Mouse (Mus musculus) liver, embryonic 13.5 days (tissue): ENCODE results near the gene Myo18b. TPM values are rescaled to one million over a fixed set of nuclear protein-coding genes. Genes with fewer than 3 reads are reported as not detected.

Experiments used
- ATAC-seq: fragments of 200-750 bp; cut with Nextera tagmentation; 2 replicates; pipeline ENCODE4 v1.8.0; 2017; ENCODE audit warnings: low read depth, mild to moderate bottlenecking, moderate number of reproducible peaks, moderate library complexity
- DNase-seq: peaks from one replicate; pipeline ENCODE4 v3.0.0; 2022
- H3K27ac ChIP-seq: fragments of 300-500 bp; sonication (generic); 2 replicates; pipeline ENCODE4 v1.5.1; 2015; ENCODE audit warnings: moderate library complexity, mild to moderate bottlenecking, inconsistent platforms
- H3K27me3 ChIP-seq: fragments of 300-500 bp; sonication (generic); 2 replicates; pipeline ENCODE4 v1.6.1; 2015; ENCODE audit warnings: mild to moderate bottlenecking, inconsistent platforms
- H3K36me3 ChIP-seq: fragments of 300-500 bp; sonication (generic); 2 replicates; pipeline ENCODE4 v1.6.1; 2015; ENCODE audit warnings: mild to moderate bottlenecking, inconsistent platforms
- H3K4me1 ChIP-seq: fragments of 300-500 bp; sonication (generic); replicated peaks from 2 replicates; pipeline ENCODE4 v1.6.1; 2015; ENCODE audit warnings: inconsistent platforms
- H3K4me2 ChIP-seq: fragments of 300-500 bp; sonication (generic); 2 replicates; pipeline ENCODE4 v1.6.1; 2015; ENCODE audit warnings: inconsistent platforms, mild to moderate bottlenecking, moderate library complexity
- H3K4me3 ChIP-seq: fragments of 300-500 bp; sonication (generic); replicated peaks from 2 replicates; pipeline ENCODE4 v1.5.1; 2015; ENCODE audit warnings: mild to moderate bottlenecking, inconsistent platforms
- H3K9ac ChIP-seq: fragments of 300-500 bp; sonication (generic); 2 replicates; pipeline ENCODE4 v1.6.1; 2015; ENCODE audit warnings: mild to moderate bottlenecking, inconsistent platforms
- H3K9me3 ChIP-seq: fragments of 300-500 bp; sonication (generic); replicated peaks from 2 replicates; pipeline ENCODE4 v1.6.1; 2016; ENCODE audit warnings: inconsistent platforms
- WGBS: fragments of 180-500 bp; shearing (Covaris S2); methylation state at CpG from one replicate; pipeline ENCODE4 v1.1.7; 2015; ENCODE audit not compliant: insufficient replicate concordance; 5-methylcytosine and 5-hydroxymethylcytosine counted together
- polyA plus RNA-seq: library from polyadenylated mRNA; unstranded; fragments of >200 nt; fragmentation: Nextera tagmentation; extraction: Ambion mirVana; gene quantifications from 2 replicates; pipeline ENCODE4 v1.2.1, GENCODE M21; 2015

The Myo18b gene
- polyA plus RNA-seq, 1 experiment from 2014 or later: 0.07 TPM

DNA sequence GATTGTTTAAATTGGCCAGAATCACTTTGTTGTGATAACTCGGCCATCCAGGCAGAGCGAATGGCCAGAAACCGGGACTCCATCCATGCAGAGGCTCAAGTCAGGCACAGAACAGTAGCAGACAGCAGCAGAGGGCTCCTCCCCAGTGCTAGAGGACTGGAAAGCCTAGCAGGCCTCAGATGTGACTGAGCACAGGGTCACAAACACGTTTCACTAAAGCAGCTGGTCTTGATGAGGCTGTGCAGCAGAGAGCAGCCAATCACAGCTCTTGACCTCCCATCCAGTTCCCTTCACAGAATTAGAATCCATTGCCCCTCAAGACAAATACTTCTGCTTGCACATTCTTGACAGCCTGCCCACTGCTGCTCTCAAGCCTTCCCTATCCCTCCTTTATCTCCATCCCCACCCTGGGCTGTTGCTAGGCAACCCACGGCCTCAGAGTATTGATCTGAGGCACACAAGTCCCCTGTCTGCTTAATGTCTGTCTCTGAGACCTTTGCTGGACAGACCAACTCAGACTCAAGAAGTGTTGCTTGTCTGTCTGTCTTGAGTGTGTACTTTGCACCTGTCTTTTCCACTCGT, 52.4 kb downstream of the Myo18b start:
- 38% methylated on average over 6 of the region's 6 CpGs for WGBS
- DNase-seq: no peak

DNA sequence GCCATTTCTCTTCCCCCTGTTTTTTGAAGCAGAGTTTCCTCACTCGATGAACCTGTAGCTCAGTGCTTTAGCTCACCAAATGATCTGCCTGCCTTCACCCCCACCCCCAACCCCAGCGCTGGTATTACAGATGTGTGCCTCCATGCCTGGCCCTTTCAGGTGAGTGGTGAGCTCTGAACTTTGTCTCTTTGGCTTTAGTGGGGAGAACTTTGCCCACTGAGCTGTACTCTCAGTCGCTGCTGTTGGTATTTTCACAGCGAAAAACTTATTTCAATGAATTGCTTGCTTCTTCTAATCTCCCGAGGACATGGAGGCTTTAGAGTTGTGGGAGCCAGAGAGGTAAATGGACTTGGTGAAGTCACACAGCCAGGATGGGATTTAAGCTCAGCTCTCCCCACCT, 53.5 kb downstream of the Myo18b start:
- Histone ChIP-seq H3K27me3 (no peaks in the 10 kb centered on the region), H3K4me3 (no peak overlapping the region), H3K4me2 (no peak overlapping the region), H3K9ac (no peak overlapping the region), H3K9me3 (no peaks in the 10 kb centered on the region), H3K36me3 (no peaks in the 10 kb centered on the region), H3K4me1 (no peaks in the 10 kb centered on the region), H3K27ac (no peak overlapping the region)
- DNase-seq (no peak), ATAC-seq (no peak)
- WGBS: 63% methylated on average over 5 of the region's 5 CpGs

More for the DNA sequence above, 52.4 kb downstream of the Myo18b start:
- Histone ChIP-seq H3K27me3 (no peaks in the 10 kb centered on the region), H3K36me3 (no peaks in the 10 kb centered on the region), H3K4me2 (no peak overlapping the region), H3K4me3 (no peak overlapping the region), H3K4me1 (no peaks in the 10 kb centered on the region), H3K9ac (no peak overlapping the region), H3K27ac (no peak overlapping the region), H3K9me3 (no peaks in the 10 kb centered on the region)
- no peak for ATAC-seq

DNA sequence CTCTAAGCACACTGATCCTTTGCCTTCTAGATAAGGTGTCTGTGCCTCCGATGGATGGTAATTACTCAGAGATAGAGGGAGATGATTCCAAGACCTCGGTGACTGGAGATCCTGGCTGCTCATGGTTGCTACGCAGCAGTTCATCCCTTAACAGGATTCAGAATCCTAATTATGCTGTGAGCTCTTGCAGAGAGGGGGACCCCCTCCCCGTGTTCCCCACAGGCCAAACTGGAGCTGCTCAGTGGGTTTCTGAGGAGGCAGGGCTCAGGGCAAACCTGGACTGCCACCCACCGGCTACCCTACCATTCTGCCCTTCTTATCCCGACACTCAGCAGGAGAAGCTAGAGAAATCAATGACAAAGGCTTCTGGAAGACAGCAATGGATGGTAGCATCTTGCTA, 54.3 kb downstream of the Myo18b start:
- DNase-seq (no peak), ATAC-seq (no peak)
- no peaks in the 10 kb centered on the region for H3K4me1 ChIP-seq
- no peak overlapping the region for H3K27ac ChIP-seq
- no peaks in the 10 kb centered on the region for H3K9me3 ChIP-seq
- H3K4me3 ChIP-seq: no peak overlapping the region
- H3K9ac ChIP-seq: no peak overlapping the region
- 44% methylated on average over 6 of the region's 6 CpGs for WGBS
- H3K27me3 ChIP-seq: no peaks in the 10 kb centered on the region
- no peak overlapping the region for H3K4me2 ChIP-seq
- H3K36me3 ChIP-seq: no peaks in the 10 kb centered on the region

DNA sequence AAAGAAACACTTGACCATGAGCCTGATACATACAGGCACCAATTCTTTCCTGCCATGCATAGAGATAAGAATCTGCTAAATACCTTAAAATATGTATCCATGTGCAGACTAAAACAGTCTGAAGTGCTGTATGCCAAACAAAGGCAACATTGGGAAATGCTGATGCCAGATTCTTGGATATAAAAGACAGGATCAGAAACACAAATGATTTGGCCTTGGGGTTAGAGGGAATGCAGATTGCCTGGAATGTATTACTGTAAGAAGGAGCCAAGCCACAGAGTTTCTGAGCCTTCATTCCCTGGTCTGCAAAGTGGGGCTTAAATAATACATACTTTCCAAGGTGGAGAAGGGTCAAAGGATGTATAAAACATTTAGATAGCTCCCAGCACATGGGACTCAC, 61.3 kb downstream of the Myo18b start:
- Histone ChIP-seq H3K36me3 (no peaks in the 10 kb centered on the region), H3K4me3 (no peak overlapping the region), H3K9ac (no peak overlapping the region), H3K27ac (no peak overlapping the region), H3K9me3 (no peaks in the 10 kb centered on the region), H3K4me1 (no peaks in the 10 kb centered on the region), H3K4me2 (no peak overlapping the region), H3K27me3 (no peaks in the 10 kb centered on the region)
- no peak for ATAC-seq
- no peak for DNase-seq

DNA sequence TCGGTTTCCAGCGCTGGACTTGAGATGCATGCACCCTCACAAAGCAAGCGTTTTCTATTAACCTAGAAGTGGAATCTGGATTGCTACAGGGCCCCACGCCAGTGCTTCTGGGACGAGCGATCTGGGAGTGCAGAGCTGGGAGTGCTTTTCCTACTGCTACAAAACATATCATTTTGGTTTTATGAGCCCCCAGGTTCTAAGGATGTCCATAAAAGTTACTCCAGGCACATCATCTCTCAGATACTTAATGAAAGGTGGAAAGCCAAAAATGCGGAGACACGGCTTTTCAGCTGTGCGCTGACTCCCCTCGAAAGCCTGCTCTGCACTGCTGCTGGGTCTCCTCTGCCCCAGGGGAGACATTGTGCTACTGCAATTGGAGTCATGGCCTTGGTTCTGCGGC, 62.3 kb downstream of the Myo18b start:
- 64% methylated on average over 11 of the region's 11 CpGs for WGBS
- H3K36me3 ChIP-seq: no peaks in the 10 kb centered on the region
- no peak overlapping the region for H3K9ac ChIP-seq
- no peaks in the 10 kb centered on the region for H3K27me3 ChIP-seq
- no peak overlapping the region for H3K4me2 ChIP-seq
- H3K27ac ChIP-seq: no peak overlapping the region
- DNase-seq (no peak), ATAC-seq (no peak)
- no peaks in the 10 kb centered on the region for H3K9me3 ChIP-seq
- H3K4me1 ChIP-seq: no peaks in the 10 kb centered on the region
- no peak overlapping the region for H3K4me3 ChIP-seq

DNA sequence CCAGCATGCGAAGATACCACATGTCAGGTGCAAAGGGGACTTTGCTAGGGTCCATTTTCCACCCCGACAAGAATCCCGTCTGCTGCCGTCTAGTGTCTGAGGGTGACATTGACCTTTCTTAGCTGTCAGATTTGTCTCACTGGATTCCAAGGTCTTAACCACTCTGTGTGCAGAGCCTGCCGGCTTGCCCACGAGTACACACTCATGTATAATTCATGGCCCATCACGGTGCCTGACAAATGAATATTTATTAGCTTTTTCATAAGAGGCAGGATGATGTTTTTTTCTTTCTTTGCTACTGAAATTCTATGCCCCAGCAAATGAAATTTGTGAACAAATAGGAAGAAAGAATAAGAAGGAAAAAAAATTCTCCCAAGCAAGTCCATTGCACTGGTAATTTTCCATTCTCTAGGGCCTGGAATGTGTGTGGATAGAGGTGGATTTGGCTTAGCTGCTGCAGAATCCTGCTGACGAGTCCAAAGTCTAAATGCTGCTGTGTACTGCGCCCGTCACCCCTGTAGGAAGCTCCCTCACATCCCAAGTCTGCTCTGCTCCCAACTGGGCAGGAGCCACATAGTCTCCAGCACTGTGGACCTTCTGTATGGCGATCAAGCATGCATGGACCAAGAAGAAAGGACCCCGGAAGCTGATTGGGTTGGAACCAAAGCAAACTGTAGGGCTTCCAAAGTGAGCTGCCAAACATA, 70.9 kb downstream of the Myo18b start:
- H3K4me3 ChIP-seq: no peak overlapping the region
- H3K4me2 ChIP-seq: no peak overlapping the region

DNA sequence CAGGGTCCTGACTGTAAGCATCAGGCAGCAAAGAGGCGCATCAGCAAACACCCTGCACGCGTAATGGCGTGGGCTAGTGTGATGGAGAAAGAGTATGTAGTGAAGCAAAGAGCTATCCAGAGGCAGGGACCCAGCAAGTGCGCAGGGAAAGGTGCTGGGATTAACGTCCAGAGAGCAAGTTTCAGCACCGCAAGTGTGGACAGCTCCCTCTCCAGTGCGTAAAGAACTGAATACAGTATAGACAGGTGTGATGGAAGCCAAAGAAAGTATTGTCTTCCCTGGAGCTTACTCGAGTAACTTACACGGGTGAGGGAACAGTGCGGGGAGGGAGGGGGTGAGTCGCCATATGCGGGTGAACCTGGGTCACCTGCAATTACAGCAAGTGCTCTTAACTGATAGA, 71.8 kb downstream of the Myo18b start:
- Histone ChIP-seq H3K4me1 (no peaks in the 10 kb centered on the region), H3K4me2 (no peak overlapping the region), H3K4me3 (no peak overlapping the region), H3K9ac (no peak overlapping the region), H3K27ac (no peak overlapping the region), H3K27me3 (no peaks in the 10 kb centered on the region), H3K9me3 (no peaks in the 10 kb centered on the region), H3K36me3 (no peaks in the 10 kb centered on the region)
- WGBS: 39% methylated on average over 13 of the region's 13 CpGs
- ATAC-seq (no peak), DNase-seq (no peak)

More for the DNA sequence above, 70.9 kb downstream of the Myo18b start:
- ATAC-seq (no peak), DNase-seq (no peak)
- Histone ChIP-seq H3K36me3 (no peaks in the 10 kb centered on the region), H3K4me1 (no peaks in the 10 kb centered on the region), H3K9me3 (no peaks in the 10 kb centered on the region), H3K9ac (no peak overlapping the region), H3K27ac (no peak overlapping the region), H3K27me3 (no peaks in the 10 kb centered on the region)
- WGBS: 62% methylated on average over 12 of the region's 12 CpGs

DNA sequence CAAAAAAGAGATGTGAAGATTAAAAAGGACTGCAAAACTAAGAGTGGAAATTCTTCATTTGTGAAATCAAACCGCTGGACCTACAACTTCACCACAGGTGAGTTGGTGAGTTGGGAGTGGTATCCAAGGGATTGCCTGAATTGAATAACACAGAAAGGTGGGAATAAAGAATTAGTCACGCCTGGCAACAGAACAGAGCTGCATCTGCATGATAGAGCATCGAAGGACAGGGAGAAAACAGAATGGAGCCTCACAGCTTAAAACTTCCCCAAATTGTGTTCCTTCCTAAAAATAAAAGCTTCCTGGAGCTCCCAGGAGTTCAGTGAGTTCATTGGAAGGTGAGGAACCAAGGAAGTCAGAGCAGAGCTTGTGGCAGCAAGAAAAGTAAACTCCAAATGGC, 73.7 kb downstream of the Myo18b start:
- no peak for ATAC-seq
- no peaks in the 10 kb centered on the region for H3K9me3 ChIP-seq
- no peak overlapping the region for H3K4me3 ChIP-seq
- no peak for DNase-seq
- no peak overlapping the region for H3K4me2 ChIP-seq
- no peak overlapping the region for H3K9ac ChIP-seq
- H3K27ac ChIP-seq: no peak overlapping the region
- H3K4me1 ChIP-seq: no peaks in the 10 kb centered on the region
- no peaks in the 10 kb centered on the region for H3K27me3 ChIP-seq
- no peaks in the 10 kb centered on the region for H3K36me3 ChIP-seq
- 44% methylated on average over 3 of the region's 3 CpGs for WGBS

DNA sequence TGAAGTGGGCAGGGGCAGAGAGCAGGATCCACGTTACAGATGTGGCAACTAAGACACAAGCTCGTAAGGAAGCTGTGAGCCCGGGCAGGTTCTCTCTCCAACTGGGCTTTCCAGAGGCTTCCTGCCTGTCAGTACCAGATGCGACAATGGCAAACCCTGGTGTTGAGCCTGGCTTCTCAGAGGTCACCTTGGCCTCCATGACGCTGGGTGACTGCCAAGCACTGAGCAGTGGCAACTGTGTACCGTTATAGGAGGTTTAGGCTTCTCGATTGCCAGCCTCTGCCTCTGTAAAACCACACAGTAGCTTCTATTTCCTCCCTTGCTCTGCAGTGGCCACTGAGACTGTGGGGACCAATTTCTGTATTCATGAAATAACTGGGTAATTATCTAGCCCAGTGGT, 81.1 kb downstream of the Myo18b start:
- H3K9me3 ChIP-seq: no peaks in the 10 kb centered on the region
- ATAC-seq (no peak), DNase-seq (no peak)
- H3K4me1 ChIP-seq: no peaks in the 10 kb centered on the region
- no peak overlapping the region for H3K4me3 ChIP-seq
- no peaks in the 10 kb centered on the region for H3K36me3 ChIP-seq
- 65% methylated on average over 7 of the region's 7 CpGs for WGBS
- no peaks in the 10 kb centered on the region for H3K27me3 ChIP-seq
- no peak overlapping the region for H3K9ac ChIP-seq
- H3K4me2 ChIP-seq: no peak overlapping the region
- H3K27ac ChIP-seq: no peak overlapping the region

DNA sequence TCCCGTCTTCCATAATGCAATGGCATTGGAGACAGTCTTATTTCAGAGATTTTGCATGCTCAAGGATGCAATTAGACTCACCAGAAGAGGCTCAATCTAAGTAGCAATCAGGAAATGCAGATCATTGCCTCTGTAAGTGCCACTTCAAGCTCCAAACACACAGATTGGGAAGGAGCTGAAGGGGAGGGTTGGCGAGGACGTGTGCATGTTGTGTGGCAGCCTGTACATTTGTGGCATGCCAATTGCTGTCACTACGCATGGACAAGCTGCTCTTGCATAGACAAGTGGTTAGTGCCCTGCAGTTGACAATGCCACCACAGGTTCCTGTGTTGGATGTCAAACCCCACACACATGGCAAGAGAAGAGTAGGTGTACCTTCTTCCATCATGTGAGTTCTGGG, 88.5 kb downstream of the Myo18b start:
- H3K9me3 ChIP-seq: no peaks in the 10 kb centered on the region
- ATAC-seq (no peak), DNase-seq (no peak)
- H3K4me1 ChIP-seq: no peaks in the 10 kb centered on the region
- H3K27ac ChIP-seq: no peak overlapping the region
- H3K9ac ChIP-seq: no peak overlapping the region
- no peak overlapping the region for H3K4me2 ChIP-seq
- H3K36me3 ChIP-seq: no peaks in the 10 kb centered on the region
- 70% methylated on average over 4 of the region's 4 CpGs for WGBS
- H3K4me3 ChIP-seq: no peak overlapping the region
- H3K27me3 ChIP-seq: no peaks in the 10 kb centered on the region

DNA sequence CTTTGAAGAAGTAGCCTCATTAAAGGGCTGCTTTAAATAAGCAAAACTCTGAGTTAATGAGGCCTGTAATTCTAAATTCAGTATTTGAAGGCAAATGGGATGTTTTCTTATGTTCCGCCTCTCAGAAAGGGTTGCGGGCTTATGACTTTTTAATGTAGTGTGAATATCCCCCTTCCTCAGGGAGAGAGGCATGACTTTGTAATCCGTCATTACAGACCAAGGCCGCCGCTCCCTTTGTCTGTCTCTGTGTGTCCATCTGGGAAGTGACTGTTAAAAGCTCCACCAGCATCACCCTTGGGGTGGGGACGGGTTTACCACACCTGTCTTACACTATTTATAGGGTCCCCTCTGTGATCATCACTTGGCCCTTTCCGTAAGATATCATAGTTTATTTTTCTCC, 100.1 kb downstream of the Myo18b start:
- ATAC-seq (no peak), DNase-seq (no peak)
- H3K9me3 ChIP-seq: peaks cover 4% of the 10 kb centered on the region; the same call in 1 of the 2 replicates
- H3K36me3 ChIP-seq: no peaks in the 10 kb centered on the region
- H3K27ac ChIP-seq: no peak overlapping the region
- H3K4me1 ChIP-seq: no peaks in the 10 kb centered on the region
- 68% methylated on average over 7 of the region's 7 CpGs for WGBS
- H3K4me2 ChIP-seq: no peak overlapping the region
- H3K9ac ChIP-seq: no peak overlapping the region
- no peak overlapping the region for H3K4me3 ChIP-seq
- H3K27me3 ChIP-seq: no peaks in the 10 kb centered on the region
